Mouse (Mus musculus) urinary bladder, postnatal 36 days (tissue): Measurements from ENCODE around the gene Ky.

Experiments used
- DNase-seq, 2 experiments: peaks; one replicate each; pipeline ENCODE4 v3.0.0; 2022; ENCODE audit warnings: low spot score in 2 of 2, mixed read lengths in 1 of 2

The Ky gene

GRCm38 (mm10) chr9:102549211-102549610, 43.7 kb downstream of the Ky start:
- no peak for DNase-seq

- no peak for DNase-seq
These were observed 46.2 kb downstream of the Ky start for GRCm38 (mm10) chr9:102551771-102552170.

- no peak for DNase-seq
These were observed 48.2 kb downstream of the Ky start for GRCm38 (mm10) chr9:102553781-102554180.

GRCm38 (mm10) chr9:102558463-102558862, 52.9 kb downstream of the Ky start:
- no peak for DNase-seq

- no peak for DNase-seq
These were observed 67.3 kb downstream of the Ky start for GRCm38 (mm10) chr9:102572888-102573287.

- DNase-seq = no peak
These were observed 71.9 kb downstream of the Ky start for GRCm38 (mm10) chr9:102577480-102577879.

GRCm38 (mm10) chr9:102581921-102582469, 76.4 kb downstream of the Ky start:
- DNase-seq = no peak

- DNase-seq = no peak
These were observed 81.8 kb downstream of the Ky start for GRCm38 (mm10) chr9:102587347-102587746.

GRCm38 (mm10) chr9:102594667-102595393, 89.3 kb downstream of the Ky start:
- DNase-seq = no peak
